Mouse (Mus musculus) embryonic facial prominence, embryonic 11.5 days (tissue): ENCODE data around the gene Gstp3. TPM values are rescaled to one million over a fixed set of nuclear protein-coding genes. Genes with fewer than 3 reads are reported as not detected.

Source experiments
- ATAC-seq: fragments of 200-750 bp; cut with Nextera tagmentation; replicated peaks from 2 replicates; pipeline ENCODE4 v1.8.0; 2017; ENCODE audit warnings: low read depth; ENCODE audit not compliant: insufficient number of reproducible peaks, low FRiP score, low TSS enrichment
- DNase-seq: peaks from one replicate; pipeline ENCODE4 v3.0.0-alpha.2; 2015; ENCODE audit warnings: low spot score
- H3K27ac ChIP-seq: fragments of 300-500 bp; sonication (generic); replicated peaks from 2 replicates; pipeline ENCODE4 v1.5.1; 2014; ENCODE audit warnings: mild to moderate bottlenecking, low read depth, low read length, control low read depth
- H3K27me3 ChIP-seq: fragments of 300-500 bp; sonication (generic); 2 replicates; pipeline ENCODE4 v1.6.1; 2014; ENCODE audit warnings: mild to moderate bottlenecking, low read length, moderate library complexity, mixed read lengths; ENCODE audit not compliant: control insufficient read depth, insufficient read depth
- H3K36me3 ChIP-seq: fragments of 300-500 bp; sonication (generic); replicated peaks from 2 replicates; pipeline ENCODE4 v1.6.1; 2014; ENCODE audit warnings: low read depth, mild to moderate bottlenecking, low read length, moderate library complexity, mixed read lengths; ENCODE audit not compliant: control insufficient read depth, insufficient read depth
- H3K4me1 ChIP-seq: fragments of 300-500 bp; sonication (generic); 2 replicates; pipeline ENCODE4 v1.6.1; 2014; ENCODE audit warnings: low read length, mixed read lengths; ENCODE audit not compliant: control insufficient read depth, insufficient read depth
- H3K4me2 ChIP-seq: fragments of 300-500 bp; sonication (generic); 2 replicates; pipeline ENCODE4 v1.6.1; 2014; ENCODE audit warnings: low read depth, mild to moderate bottlenecking, control low read depth, low read length, moderate library complexity
- H3K4me3 ChIP-seq: fragments of 300-500 bp; sonication (generic); 2 replicates; pipeline ENCODE4 v1.5.1; 2014; ENCODE audit warnings: low read depth, low read length, control low read depth
- H3K9ac ChIP-seq: fragments of 300-500 bp; sonication (generic); replicated peaks from 2 replicates; pipeline ENCODE4 v1.6.1; 2014; ENCODE audit warnings: mild to moderate bottlenecking, control low read depth, low read length
- H3K9me3 ChIP-seq: fragments of 300-500 bp; sonication (generic); replicated peaks from 2 replicates; pipeline ENCODE4 v1.6.1; 2016; ENCODE audit warnings: mild to moderate bottlenecking, low read length, inconsistent platforms, mixed read lengths; ENCODE audit not compliant: control insufficient read depth
- WGBS: fragments of 180-500 bp; shearing (Covaris S2); extraction: QIAGEN DNeasy Blood & Tissue Kit; methylation state at CpG from one replicate; pipeline ENCODE4 v1.1.7; 2014; 5-methylcytosine and 5-hydroxymethylcytosine counted together
- polyA plus RNA-seq: library from polyadenylated mRNA; unstranded; fragments of >200 nt; fragmentation: Nextera tagmentation; extraction: Ambion mirVana; gene quantifications from 2 replicates; pipeline ENCODE4 v1.2.1, GENCODE M21; 2014

Gstp3 gene
- polyA plus RNA-seq, 1 experiment from 2014 or later, result not detected

DNA sequence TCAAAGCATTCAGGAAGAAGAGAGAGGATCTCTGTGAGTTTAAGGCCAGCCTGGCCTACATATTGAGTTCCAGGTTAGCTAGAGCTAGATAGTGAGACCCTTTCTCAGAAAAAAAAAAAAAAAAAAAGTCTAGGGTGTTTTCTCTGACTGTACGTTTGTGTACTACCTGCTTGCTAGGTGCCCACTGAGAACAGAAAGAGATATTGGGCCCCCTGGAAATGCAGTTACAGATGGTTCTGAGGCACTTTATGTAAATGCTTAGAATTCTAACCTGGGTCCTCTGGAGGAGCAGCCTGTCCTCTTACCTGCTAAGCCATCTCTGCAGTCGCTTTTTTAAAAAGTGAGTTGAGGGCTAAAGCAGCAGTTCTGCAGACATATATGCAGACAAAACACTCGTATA lies 36.4 kb upstream of the Gstp3 start:
- no peak overlapping the region for H3K4me3 ChIP-seq
- 78% methylated on average over 3 of the region's 3 CpGs for WGBS
- H3K27ac ChIP-seq, result no peak overlapping the region
- peaks cover 11% of the 10 kb centered on the region for H3K27me3 ChIP-seq
- H3K36me3 ChIP-seq, result no peaks in the 10 kb centered on the region
- ATAC-seq (no peak), DNase-seq (no peak)
- H3K4me1 ChIP-seq, result peaks cover 4% of the 10 kb centered on the region; the same call in 1 of the 2 replicates
- no peak overlapping the region for H3K4me2 ChIP-seq
- no peaks in the 10 kb centered on the region for H3K9me3 ChIP-seq
- H3K9ac ChIP-seq, result no peak overlapping the region

DNA sequence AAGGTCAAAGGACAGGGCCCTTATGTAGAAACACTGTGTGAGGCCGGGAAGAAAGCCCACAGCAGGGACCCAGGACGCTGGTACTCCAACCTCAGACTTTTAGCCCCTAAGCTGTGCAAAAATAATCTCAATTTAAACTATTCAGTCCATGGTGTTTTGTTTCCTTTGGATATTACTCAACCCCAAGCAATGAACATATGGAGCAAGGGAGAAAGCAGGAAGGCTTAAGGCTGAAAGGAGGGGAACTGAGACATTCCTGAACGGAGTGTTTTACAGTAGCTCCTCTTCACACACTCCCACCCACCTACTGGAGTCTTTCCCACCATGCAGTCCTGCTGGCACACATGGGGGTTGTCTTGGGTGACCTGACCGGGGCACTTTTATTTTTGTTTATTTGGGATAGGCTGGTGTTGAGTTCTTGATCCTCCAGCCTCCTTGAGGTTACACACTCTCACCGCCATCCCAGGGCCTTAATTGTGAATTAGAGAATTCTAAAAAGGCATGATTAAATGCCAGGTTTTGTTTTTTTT lies 35.5 kb upstream of the Gstp3 start:
- peaks cover 3% of the 10 kb centered on the region for H3K27me3 ChIP-seq
- WGBS, result 73% methylated on average over 5 of the region's 5 CpGs
- no peaks in the 10 kb centered on the region for H3K36me3 ChIP-seq
- ATAC-seq, result no peak
- no peak overlapping the region for H3K4me3 ChIP-seq
- no peak overlapping the region for H3K9ac ChIP-seq
- no peak for DNase-seq
- no peaks in the 10 kb centered on the region for H3K9me3 ChIP-seq
- no peak overlapping the region for H3K27ac ChIP-seq
- peaks cover 4% of the 10 kb centered on the region; the same call in 1 of the 2 replicates for H3K4me1 ChIP-seq
- H3K4me2 ChIP-seq, result no peak overlapping the region

DNA sequence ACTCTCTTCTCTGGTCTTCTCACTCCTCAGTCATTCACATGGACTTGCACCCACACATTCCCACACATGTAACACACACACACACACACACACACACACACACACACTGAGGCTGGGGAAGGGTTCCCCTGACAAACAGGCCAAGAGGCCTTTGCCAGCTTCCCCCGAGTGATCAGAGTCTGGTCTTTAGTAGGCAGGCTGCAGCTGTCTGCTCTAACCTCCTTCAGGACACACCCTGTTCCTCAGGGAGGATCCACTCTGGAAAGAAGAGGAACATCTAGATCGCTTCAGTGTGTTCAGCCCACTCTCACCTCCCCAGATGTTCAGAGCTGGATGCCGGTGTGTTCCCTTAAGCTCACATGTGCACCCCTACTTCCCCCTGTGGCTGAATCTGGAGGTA lies 35.0 kb upstream of the Gstp3 start:
- no peaks in the 10 kb centered on the region for H3K27me3 ChIP-seq
- DNase-seq, result no peak
- H3K4me1 ChIP-seq, result no peaks in the 10 kb centered on the region
- no peak overlapping the region for H3K4me2 ChIP-seq
- ATAC-seq, result no peak
- H3K9me3 ChIP-seq, result no peaks in the 10 kb centered on the region
- 63% methylated on average over 3 of the region's 3 CpGs for WGBS
- H3K27ac ChIP-seq, result no peak overlapping the region
- no peaks in the 10 kb centered on the region for H3K36me3 ChIP-seq
- H3K9ac ChIP-seq, result no peak overlapping the region
- H3K4me3 ChIP-seq, result no peak overlapping the region

DNA sequence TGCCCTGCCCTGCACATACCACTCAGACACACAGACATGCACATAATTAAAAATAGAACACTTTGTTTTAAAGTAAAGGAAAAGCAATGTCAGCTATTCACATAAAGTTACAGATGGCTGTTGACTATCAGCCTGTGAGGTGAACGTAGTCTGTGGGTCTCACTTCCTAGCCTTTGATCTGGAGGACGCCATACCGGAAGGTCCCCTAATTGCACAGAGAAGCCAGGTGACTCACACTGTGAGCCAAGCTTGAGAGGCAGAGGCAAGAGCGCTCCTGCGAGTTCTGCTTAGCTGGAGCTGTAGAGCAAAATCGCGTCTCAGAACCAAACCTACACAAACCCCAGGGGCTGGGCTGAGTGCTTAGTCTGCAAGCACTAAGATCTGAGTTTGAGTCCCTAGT lies 34.4 kb upstream of the Gstp3 start:
- no peaks in the 10 kb centered on the region for H3K27me3 ChIP-seq
- H3K4me2 ChIP-seq, result no peak overlapping the region
- no peak overlapping the region for H3K27ac ChIP-seq
- no peaks in the 10 kb centered on the region for H3K9me3 ChIP-seq
- no peak for DNase-seq
- H3K36me3 ChIP-seq, result no peaks in the 10 kb centered on the region
- WGBS, result 79% methylated on average over 7 of the region's 7 CpGs
- ATAC-seq, result no peak
- H3K4me3 ChIP-seq, result no peak overlapping the region
- H3K9ac ChIP-seq, result no peak overlapping the region
- H3K4me1 ChIP-seq, result no peaks in the 10 kb centered on the region

DNA sequence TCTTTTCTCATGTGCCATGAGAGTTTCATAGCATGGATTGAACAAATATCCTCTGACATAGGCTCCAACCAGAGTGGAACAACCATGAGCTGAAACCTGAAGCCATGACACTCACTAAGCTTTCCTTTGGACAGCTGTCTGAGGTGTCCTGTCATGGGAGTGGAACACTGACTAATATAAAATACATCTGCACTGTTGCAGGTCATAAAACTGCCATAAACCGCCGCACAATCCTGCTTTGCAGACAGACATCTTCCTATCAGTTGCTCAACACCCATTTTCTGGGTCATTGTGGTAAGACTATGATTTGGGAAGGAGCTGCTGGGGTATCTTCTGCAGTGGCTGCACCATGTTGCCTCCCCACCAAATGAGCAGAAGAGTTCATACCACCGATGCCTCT lies 33.4 kb upstream of the Gstp3 start:
- Histone ChIP-seq H3K4me2 (no peak overlapping the region), H3K27me3 (no peaks in the 10 kb centered on the region), H3K4me1 (no peaks in the 10 kb centered on the region), H3K4me3 (no peak overlapping the region), H3K36me3 (no peaks in the 10 kb centered on the region), H3K9me3 (no peaks in the 10 kb centered on the region), H3K9ac (no peak overlapping the region), H3K27ac (no peak overlapping the region)
- WGBS, result 88% methylated on average over 3 of the region's 3 CpGs
- no peak for DNase-seq
- no peak for ATAC-seq

DNA sequence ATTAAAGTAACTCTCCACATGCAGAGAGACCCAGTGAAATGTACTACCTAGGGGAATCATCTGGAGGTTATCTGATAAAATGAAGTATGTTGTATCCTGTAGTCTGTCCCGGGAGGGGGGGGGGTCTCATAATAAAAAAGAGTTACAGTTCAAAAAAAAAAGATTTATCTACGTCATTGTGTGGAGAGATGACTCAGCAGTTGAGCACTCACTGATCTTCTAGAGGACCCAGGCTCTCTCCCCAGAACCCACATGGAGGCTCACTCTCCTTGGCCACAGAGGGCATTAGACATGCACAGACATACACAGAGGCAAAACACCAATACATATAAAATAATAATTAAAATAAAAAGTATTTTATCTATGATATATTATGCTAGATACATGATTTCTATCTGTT lies 32.0 kb upstream of the Gstp3 start:
- ATAC-seq, result no peak
- no peak overlapping the region for H3K27ac ChIP-seq
- no peak for DNase-seq
- H3K4me1 ChIP-seq, result no peaks in the 10 kb centered on the region
- H3K4me3 ChIP-seq, result no peak overlapping the region
- no peak overlapping the region for H3K4me2 ChIP-seq
- WGBS, result 74% methylated on average over 2 of the region's 2 CpGs
- H3K36me3 ChIP-seq, result no peaks in the 10 kb centered on the region
- H3K9ac ChIP-seq, result no peak overlapping the region
- no peaks in the 10 kb centered on the region for H3K9me3 ChIP-seq
- no peaks in the 10 kb centered on the region for H3K27me3 ChIP-seq

DNA sequence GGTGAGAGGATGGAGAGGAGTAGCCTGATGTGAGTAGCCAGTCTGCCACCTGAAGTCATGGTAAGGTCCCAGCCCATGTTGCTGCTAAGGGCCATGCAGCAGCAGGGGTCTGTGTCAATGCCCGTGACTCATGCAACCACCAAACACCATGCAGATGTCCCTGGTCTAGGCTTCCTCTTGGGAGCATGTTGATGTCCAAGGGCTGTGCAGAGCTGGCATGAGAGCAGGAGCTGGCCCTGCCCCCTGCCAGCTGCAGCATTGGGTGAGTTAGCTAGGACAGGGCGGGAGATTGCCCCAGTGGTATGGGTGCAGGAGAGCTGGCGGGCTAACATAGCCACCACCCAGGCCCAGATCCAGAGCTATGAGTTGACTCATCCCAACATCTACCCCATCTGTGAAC lies 31.1 kb upstream of the Gstp3 start:
- ATAC-seq (no peak), DNase-seq (no peak)
- 94% methylated on average over 3 of the region's 3 CpGs for WGBS
- H3K4me2 ChIP-seq, result no peak overlapping the region
- H3K4me1 ChIP-seq, result no peaks in the 10 kb centered on the region
- no peak overlapping the region for H3K9ac ChIP-seq
- H3K9me3 ChIP-seq, result no peaks in the 10 kb centered on the region
- no peaks in the 10 kb centered on the region for H3K36me3 ChIP-seq
- no peak overlapping the region for H3K27ac ChIP-seq
- no peaks in the 10 kb centered on the region for H3K27me3 ChIP-seq
- no peak overlapping the region for H3K4me3 ChIP-seq

DNA sequence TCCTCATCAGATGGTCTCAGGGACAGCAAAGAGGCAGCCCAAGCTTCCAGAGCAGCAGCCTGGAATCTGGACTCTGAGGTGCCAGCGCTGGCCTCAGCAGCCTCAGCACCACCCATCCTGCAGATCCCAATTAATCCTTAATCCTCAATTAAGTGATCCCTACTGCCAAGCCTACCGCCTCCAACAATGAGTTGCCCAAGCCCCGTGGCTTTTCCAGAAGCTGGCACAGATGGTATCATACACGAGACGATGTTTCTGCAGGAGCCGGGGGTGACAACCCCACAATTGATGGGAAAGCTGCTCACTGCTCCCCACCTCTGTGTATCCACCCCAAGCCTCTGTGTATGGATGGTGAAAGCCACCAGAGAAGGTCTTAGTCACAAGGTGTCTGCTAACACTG lies 29.8 kb upstream of the Gstp3 start:
- Histone ChIP-seq H3K9ac (no peak overlapping the region), H3K27me3 (no peaks in the 10 kb centered on the region), H3K36me3 (no peaks in the 10 kb centered on the region), H3K4me1 (no peaks in the 10 kb centered on the region), H3K4me3 (no peak overlapping the region), H3K4me2 (no peak overlapping the region), H3K27ac (no peak overlapping the region), H3K9me3 (no peaks in the 10 kb centered on the region)
- no peak for ATAC-seq
- 77% methylated on average over 6 of the region's 6 CpGs for WGBS
- DNase-seq, result no peak
